Mouse (Mus musculus): ENCODE data around the gene Alkbh7. TPM values are rescaled to one million over a fixed set of nuclear protein-coding genes. Genes with fewer than 3 reads are reported as not detected.

Gene Alkbh7
- total and polyA plus RNA-seq, 3 experiments: 21.2 to 51.8 (median 35.4) TPM

DNA sequence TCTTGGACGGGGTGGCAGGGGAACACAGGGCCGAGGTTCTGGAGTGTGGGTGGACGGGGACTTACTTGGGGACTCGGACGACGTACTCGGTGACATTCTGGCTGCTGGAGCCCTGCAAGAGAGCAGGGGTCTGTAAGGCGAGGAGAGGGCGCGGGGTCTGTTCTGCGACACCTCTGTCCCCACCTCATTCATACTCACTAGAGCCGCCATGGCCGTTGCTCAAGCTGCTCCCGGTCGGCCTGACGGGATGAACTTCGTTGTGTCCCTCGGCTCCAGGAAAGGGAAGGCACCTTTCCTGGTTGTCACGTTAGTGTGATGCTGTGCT, 13.7 kb downstream of the Alkbh7 start:
- peaks cover 7 to 18% of the 10 kb centered on the region in 2 experiments for H3K4me1 ChIP-seq (ENCODE audit: control insufficient read depth in 1 of 2, insufficient read depth in 2 of 2)
- in situ Hi-C loops (cut with MboI; ENCODE audit: low pct_ligation_motif_present, low pct_unique_long_range_greater_than_20kb, low sequenced_read_pairs): no loop called here

DNA sequence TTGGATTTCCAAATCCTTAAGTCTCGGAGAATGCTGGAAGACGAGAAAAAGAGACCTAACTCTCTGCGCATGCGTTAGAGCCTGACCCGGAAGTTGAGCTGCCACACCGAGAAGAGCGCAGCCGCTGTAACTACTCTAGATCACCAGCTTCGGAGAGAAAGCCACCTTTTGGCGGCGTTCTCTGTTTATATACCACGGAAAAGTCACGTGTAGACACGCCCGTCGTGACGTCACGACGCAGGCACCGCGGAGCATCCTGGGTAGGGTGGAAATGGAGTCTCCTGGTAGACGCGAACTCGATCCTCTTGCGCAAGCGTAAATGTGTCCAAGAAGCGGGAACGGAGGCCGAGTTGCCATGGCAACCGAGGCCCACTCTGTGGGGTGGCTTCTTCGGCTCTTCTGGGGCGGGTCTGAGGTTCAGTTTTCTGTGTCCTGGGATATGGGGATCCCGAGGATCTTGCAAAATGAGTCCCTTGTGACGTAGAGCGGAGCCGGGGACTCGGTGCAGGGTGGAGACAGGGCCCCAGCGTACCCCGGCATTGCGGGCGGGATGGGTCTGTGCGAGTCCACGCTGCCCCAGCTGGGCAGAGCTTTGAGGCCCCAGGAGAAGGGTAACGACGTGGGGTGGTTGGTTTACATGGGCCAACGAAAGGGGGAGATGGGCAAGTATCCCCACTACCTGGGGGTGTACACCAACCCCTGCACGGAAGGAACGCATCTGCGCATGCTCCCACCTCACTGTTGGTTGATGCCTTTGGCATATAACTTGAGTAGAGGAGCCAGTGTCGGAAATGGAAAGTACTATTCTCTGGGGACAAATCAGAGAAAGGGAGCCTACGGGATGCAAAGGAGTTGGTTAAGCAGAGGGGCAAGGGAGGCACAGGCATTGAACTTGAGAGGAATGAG, 14.3 kb downstream of the Alkbh7 start, which contains the start of the genes Gtf2f1 and Gm17949:
TSS of gene Gtf2f1 (minus strand) at position 53 of the 906 bp plus-strand sequence.
TSS of gene Gm17949 (plus strand) at position 234 of the 906 bp plus-strand sequence.
- Histone ChIP-seq H3K9me3 (replicated peaks; ENCODE audit: low read length) (no peaks in the 10 kb centered on the region), H3K4me3 (replicated peaks in 1 of 3; ENCODE audit: low read depth in 2 of 3, low read length in 2 of 3, poor library complexity in 1 of 3) (peak within 1 kb of the TSS; percentile 66 to 83 (median 73)), H3K27me3 (replicated peaks) (no peaks in the 10 kb centered on the region), H3K4me1 (ENCODE audit: control insufficient read depth in 1 of 2, insufficient read depth in 2 of 2) (peaks cover 7 to 22% of the 10 kb centered on the region in 2 experiments), H3K4me2 (ENCODE audit: insufficient read depth, low read depth, poor library complexity, severe bottlenecking) (peak within 1 kb of the TSS; percentile 92), H3K27ac (ENCODE audit: insufficient read depth, low read depth) (peak within 1 kb of the TSS; percentile 75), H3K36me3 (replicated peaks in 1 of 2; ENCODE audit: control insufficient read depth in 1 of 2, insufficient read depth in 1 of 2, low read length in 1 of 2) (peaks cover 25 to 31% of the 10 kb centered on the region in 2 experiments), H3K79me2 (replicated peaks; ENCODE audit: control insufficient read depth, extremely low read depth, insufficient read depth, poor library complexity, severe bottlenecking) (peaks cover 16% of the 10 kb centered on the region), H3K9ac (ENCODE audit: insufficient read depth, low read depth) (peak within 1 kb of the TSS; percentile 76)
- in situ Hi-C loops (cut with MboI; ENCODE audit: low pct_ligation_motif_present, low pct_unique_long_range_greater_than_20kb, low sequenced_read_pairs) (no loop called here), dilution Hi-C loops (cut with MboI; ENCODE audit: extremely low pct_ligation_motif_present, extremely low pct_unique_long_range_greater_than_20kb, low sequenced_read_pairs) (no loop called here)
- peak; percentile 99 for DNase-seq (ENCODE audit: extremely low read depth)
- TF ChIP-seq SIN3A (IDR thresholded peaks at IDR 0.05; ENCODE audit: low read length) (peak; percentile 98), SMC3 (IDR thresholded peaks at IDR 0.05; ENCODE audit: low read depth, low read length) (no peak), PAX5 (IDR thresholded peaks at IDR 0.05; ENCODE audit: low read length) (no peak), GABPA (IDR thresholded peaks at IDR 0.05; ENCODE audit: insufficient replicate concordance, low read depth, low read length) (no peak; the same call in 1 of the 2 replicates), TBP (conservative IDR thresholded peaks at IDR 0.05; ENCODE audit: low read depth, low read length) (peak; percentile 99), POLR2A (IDR thresholded peaks at IDR 0.05; ENCODE audit: low read depth, low read length) (peak; percentile 100), MYC (IDR thresholded peaks at IDR 0.05; ENCODE audit: low read depth, low read length) (peak; percentile 89), NELFE (IDR thresholded peaks at IDR 0.05; ENCODE audit: low read depth, low read length) (peak; percentile 99), ZMIZ1 (IDR thresholded peaks at IDR 0.05; ENCODE audit: low read depth, low read length) (peak; percentile 98), MAFK (IDR thresholded peaks at IDR 0.05; ENCODE audit: insufficient replicate concordance, low read length) (no peak), UBTF (IDR thresholded peaks at IDR 0.05; ENCODE audit: low read depth, low read length) (no peak), MXI1 (IDR thresholded peaks at IDR 0.05; ENCODE audit: low read depth, low read length) (peak; percentile 97), MAZ (IDR thresholded peaks at IDR 0.05; ENCODE audit: low read depth, low read length) (0 out of 2 replicates have a peak, but pooled peaks have one; percentile 71), KAT2A (IDR thresholded peaks at IDR 0.05; ENCODE audit: insufficient replicate concordance, low read length) (peak; percentile 90; the same call in 1 of the 2 replicates), MEF2A (IDR thresholded peaks at IDR 0.05; ENCODE audit: borderline replicate concordance, low read depth, low read length) (peak; percentile 86), ETS1 (conservative IDR thresholded peaks at IDR 0.05; ENCODE audit: low read depth, low read length) (peak; percentile 62), USF1 (IDR thresholded peaks at IDR 0.05; ENCODE audit: low read depth, low read length) (peak; percentile 100), RAD21 (IDR thresholded peaks at IDR 0.05; ENCODE audit: low read depth, low read length) (no peak), TCF12 (IDR thresholded peaks at IDR 0.05; ENCODE audit: low read depth, low read length) (peak; percentile 99), RCOR1 (conservative IDR thresholded peaks at IDR 0.05; ENCODE audit: low read depth, low read length) (0 out of 2 replicates have a peak, but pooled peaks have one; percentile 55), ZC3H11A (IDR thresholded peaks at IDR 0.05; ENCODE audit: low read depth, low read length) (no peak), IRF4 (IDR thresholded peaks at IDR 0.05; ENCODE audit: low read depth, low read length) (peak; percentile 78; the same call in 1 of the 2 replicates), E2F4 (IDR thresholded peaks at IDR 0.05; ENCODE audit: insufficient replicate concordance, low read depth, low read length) (peak; percentile 77; the same call in 1 of the 2 replicates), CTCF (conservative IDR thresholded peaks at IDR 0.05 in 1 of 2, IDR thresholded peaks at IDR 0.05 in 1 of 2; ENCODE audit: low read depth in 2 of 2, low read length in 2 of 2) (peak in 1 of 2 experiments; percentile 32; a peak in 2 of 4 replicates), CHD2 (IDR thresholded peaks at IDR 0.05; ENCODE audit: low read length) (peak; percentile 63; the same call in 1 of the 2 replicates), POLR2AphosphoS2 (IDR thresholded peaks at IDR 0.05; ENCODE audit: low read depth, low read length) (peak; percentile 98), JUND (conservative IDR thresholded peaks at IDR 0.05; ENCODE audit: low read depth, low read length) (peak; percentile 62; the same call in 1 of the 2 replicates)

More for the DNA sequence above, 13.7 kb downstream of the Alkbh7 start:
- TF ChIP-seq MYC (IDR thresholded peaks at IDR 0.05; ENCODE audit: low read depth, low read length) (no peak), ZC3H11A (IDR thresholded peaks at IDR 0.05; ENCODE audit: low read depth, low read length) (no peak), ZKSCAN1 (IDR thresholded peaks at IDR 0.05; ENCODE audit: borderline replicate concordance, low read depth, low read length) (no peak), JUN (IDR thresholded peaks at IDR 0.05; ENCODE audit: insufficient read depth, low read depth, low read length) (no peak), GABPA (IDR thresholded peaks at IDR 0.05; ENCODE audit: insufficient replicate concordance, low read depth, low read length) (no peak), EP300 (IDR thresholded peaks at IDR 0.05; ENCODE audit: low read length) (no peak), POLR2AphosphoS2 (IDR thresholded peaks at IDR 0.05; ENCODE audit: low read depth, low read length) (no peak), RAD21 (IDR thresholded peaks at IDR 0.05; ENCODE audit: low read depth, low read length) (no peak), JUND (conservative IDR thresholded peaks at IDR 0.05; ENCODE audit: low read depth, low read length) (no peak)
- Histone ChIP-seq H3K27ac (ENCODE audit: insufficient read depth, low read depth) (peak overlapping the region; percentile 36), H3K9ac (ENCODE audit: insufficient read depth, low read depth) (peak overlapping the region; percentile 76), H3K4me3 (replicated peaks in 1 of 3; ENCODE audit: low read depth in 2 of 3, low read length in 2 of 3, poor library complexity in 1 of 3) (peak overlapping the region; percentile 66 to 81 (median 73)), H3K9me3 (replicated peaks; ENCODE audit: low read length) (no peaks in the 10 kb centered on the region), H3K36me3 (replicated peaks in 1 of 2; ENCODE audit: control insufficient read depth in 1 of 2, insufficient read depth in 1 of 2, low read length in 1 of 2) (peaks cover 31 to 37% of the 10 kb centered on the region in 2 experiments), H3K27me3 (replicated peaks) (no peaks in the 10 kb centered on the region), H3K79me2 (replicated peaks; ENCODE audit: control insufficient read depth, extremely low read depth, insufficient read depth, poor library complexity, severe bottlenecking) (peaks cover 16% of the 10 kb centered on the region), H3K4me2 (ENCODE audit: insufficient read depth, low read depth, poor library complexity, severe bottlenecking) (peak overlapping the region; percentile 92; the same call in 1 of the 2 replicates)
- DNase-seq (ENCODE audit: extremely low read depth): no peak
- dilution Hi-C loops (cut with MboI; ENCODE audit: extremely low pct_ligation_motif_present, extremely low pct_unique_long_range_greater_than_20kb, low sequenced_read_pairs): no loop called here
